Mouse (Mus musculus) R1 (cell line): Measurements from ENCODE around the gene Dlk1.
"Not testable (repeated sequence)": the region's sequence is repeated elsewhere in the genome, so short reads cannot be mapped to it uniquely, and the experiment has no call there.

ENCODE experiments used
- DNase-seq: peaks from one replicate; pipeline ENCODE4 v3.0.0-alpha.2; 2018; ENCODE audit warnings: low read depth, low spot score

The Dlk1 gene

GRCm38 (mm10) chr12:109439974-109440373 is 12.6 kb upstream of the Dlk1 start:
- no peak for DNase-seq

- no peak for DNase-seq
Observed at GRCm38 (mm10) chr12:109441366-109441765, 11.3 kb upstream of the Dlk1 start.

GRCm38 (mm10) chr12:109442115-109442514 is 10.5 kb upstream of the Dlk1 start:
- DNase-seq, result no peak

GRCm38 (mm10) chr12:109443276-109443675 is 9.3 kb upstream of the Dlk1 start:
- no peak for DNase-seq

- DNase-seq, result no peak
Observed at GRCm38 (mm10) chr12:109444999-109445398, 7.6 kb upstream of the Dlk1 start.

- DNase-seq, result peak; percentile 52
Observed at GRCm38 (mm10) chr12:109445499-109446235, 7.0 kb upstream of the Dlk1 start.

GRCm38 (mm10) chr12:109446236-109446941 is 6.2 kb upstream of the Dlk1 start:
- DNase-seq, result no peak

GRCm38 (mm10) chr12:109449421-109450411 is 2.9 kb upstream of the Dlk1 start:
- DNase-seq, result peak; percentile 46

- DNase-seq, result peak; percentile 56
Observed at GRCm38 (mm10) chr12:109453065-109453997, 708 bp downstream of the Dlk1 start.

- DNase-seq, result peak; percentile 6
Observed at GRCm38 (mm10) chr12:109454137-109454536, 1.5 kb downstream of the Dlk1 start.

- no peak for DNase-seq
Observed at GRCm38 (mm10) chr12:109456531-109457202, 4.0 kb downstream of the Dlk1 start.

- DNase-seq, result no peak
Observed at GRCm38 (mm10) chr12:109457836-109458235, 5.2 kb downstream of the Dlk1 start.

- DNase-seq, result no peak
Observed at GRCm38 (mm10) chr12:109458896-109459295, 6.3 kb downstream of the Dlk1 start.

- no peak for DNase-seq
Observed at GRCm38 (mm10) chr12:109459481-109460401, 7.1 kb downstream of the Dlk1 start.

GRCm38 (mm10) chr12:109462594-109462993 is 10.0 kb downstream of the Dlk1 start:
- DNase-seq, result no peak

GRCm38 (mm10) chr12:109467417-109467816 is 14.8 kb downstream of the Dlk1 start:
- not testable (repeated sequence) for DNase-seq

- no peak for DNase-seq
Observed at GRCm38 (mm10) chr12:109469793-109470192, 17.2 kb downstream of the Dlk1 start.

GRCm38 (mm10) chr12:109472627-109473026 is 20.0 kb downstream of the Dlk1 start:
- no peak for DNase-seq

GRCm38 (mm10) chr12:109473575-109473976 is 21.0 kb downstream of the Dlk1 start:
- no peak for DNase-seq
